Mouse (Mus musculus) testis, postnatal 14 days (tissue): ENCODE data around the gene Lifr.

Experiments
- DNase-seq: peaks from one replicate; pipeline ENCODE4 v3.0.0; 2021; ENCODE audit warnings: low spot score

The Lifr gene

DNA sequence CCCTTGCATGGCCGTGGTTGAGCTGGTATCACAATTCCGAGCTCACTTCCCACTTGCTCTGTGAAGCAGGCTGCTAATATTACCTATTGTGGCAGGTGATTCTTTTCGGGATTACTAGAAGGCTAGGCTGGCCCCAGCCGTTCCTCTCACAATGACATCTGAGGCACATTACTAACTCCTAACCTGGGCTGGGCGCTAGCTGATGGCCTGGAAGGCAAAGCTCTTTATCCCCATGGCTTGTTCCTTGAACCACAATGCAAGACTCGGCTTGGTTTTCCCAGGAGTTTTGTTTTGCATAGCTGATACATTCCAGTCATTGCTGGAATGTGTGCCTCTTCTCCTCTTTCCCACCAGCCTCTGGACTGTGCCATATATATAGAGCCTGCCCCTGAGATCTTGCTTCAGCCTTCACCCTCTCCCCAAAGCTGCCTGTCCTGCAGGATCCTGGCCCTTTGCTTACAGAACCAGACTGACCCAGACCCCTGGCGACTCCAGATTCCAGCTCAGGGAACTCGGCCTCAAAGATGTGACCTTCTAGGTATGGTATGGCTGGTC, at the start of gene Lifr:
Gene Lifr, plus strand, starts transcription at position 404 of the 555 bp plus-strand sequence.
- no peak for DNase-seq

DNA sequence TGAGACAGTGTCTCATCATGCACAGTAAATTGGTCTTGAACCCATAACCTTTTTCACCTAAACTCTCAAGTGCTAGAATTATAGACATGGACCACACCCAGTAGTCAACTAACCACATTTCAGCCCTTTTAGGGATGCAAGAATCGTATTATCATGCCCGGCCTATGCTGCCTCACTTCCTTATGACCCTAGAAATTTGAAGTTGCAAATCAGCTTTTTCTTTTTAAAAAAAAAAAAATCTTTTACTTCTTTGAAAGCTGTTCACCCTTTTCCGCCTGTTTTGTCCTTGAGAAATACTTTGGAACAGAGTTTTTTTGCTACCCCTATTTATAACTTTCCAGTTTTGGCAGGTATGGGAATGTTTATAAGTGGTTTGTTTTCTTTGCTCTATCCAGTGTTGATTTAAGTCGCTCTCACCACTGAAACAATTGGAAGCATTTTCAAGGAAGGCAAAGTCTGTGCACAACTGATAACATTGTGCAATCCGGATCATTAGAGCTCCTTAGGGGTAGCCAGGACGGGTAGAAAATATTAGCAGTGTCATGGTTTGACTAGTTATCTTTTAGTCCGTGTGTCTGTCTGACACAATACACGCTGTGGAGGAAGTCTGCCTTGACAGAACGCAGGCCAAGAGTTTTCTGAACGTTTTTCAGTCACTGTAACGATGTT, 46.2 kb upstream of the Lifr start:
- DNase-seq, result no peak

DNA sequence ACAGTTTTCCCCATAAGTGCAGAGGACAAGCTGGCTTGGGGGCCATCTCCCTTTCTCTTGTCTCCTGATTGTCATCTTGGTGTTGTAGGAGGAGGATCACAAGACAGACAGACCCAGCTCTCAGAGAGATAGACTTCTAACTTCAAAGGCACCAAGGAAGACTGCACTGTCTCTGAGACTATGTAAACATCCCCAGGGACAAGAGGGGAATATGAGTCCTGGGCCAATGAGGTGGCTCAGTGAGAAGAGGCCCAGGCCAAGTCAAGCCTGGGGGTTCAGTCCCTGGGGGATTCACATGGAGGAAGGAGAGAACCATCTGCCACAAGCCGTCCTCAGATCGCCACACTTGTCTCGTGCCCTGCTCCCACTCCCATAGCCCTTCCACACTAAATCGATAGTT, 45.4 kb upstream of the Lifr start:
- DNase-seq, result no peak

DNA sequence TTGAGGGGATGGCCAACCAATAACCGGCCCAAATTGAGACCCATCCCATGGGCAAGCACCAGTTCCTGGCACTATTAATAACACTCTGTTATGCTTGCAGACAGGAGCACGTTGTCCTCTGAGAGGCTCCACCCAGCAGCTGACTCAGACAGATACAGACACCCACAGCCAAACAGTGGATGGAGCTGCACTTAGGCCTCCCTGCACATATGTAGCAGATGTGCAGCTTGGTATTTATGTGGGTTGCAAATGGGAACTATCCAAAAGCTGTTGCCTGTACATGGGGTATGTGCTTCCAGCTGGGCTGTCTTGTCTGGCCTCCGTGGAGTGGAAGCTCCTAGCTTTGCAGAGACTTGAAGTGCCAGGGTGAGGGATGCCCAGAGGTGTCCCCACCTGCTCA, 42.5 kb upstream of the Lifr start:
- DNase-seq, result no peak

DNA sequence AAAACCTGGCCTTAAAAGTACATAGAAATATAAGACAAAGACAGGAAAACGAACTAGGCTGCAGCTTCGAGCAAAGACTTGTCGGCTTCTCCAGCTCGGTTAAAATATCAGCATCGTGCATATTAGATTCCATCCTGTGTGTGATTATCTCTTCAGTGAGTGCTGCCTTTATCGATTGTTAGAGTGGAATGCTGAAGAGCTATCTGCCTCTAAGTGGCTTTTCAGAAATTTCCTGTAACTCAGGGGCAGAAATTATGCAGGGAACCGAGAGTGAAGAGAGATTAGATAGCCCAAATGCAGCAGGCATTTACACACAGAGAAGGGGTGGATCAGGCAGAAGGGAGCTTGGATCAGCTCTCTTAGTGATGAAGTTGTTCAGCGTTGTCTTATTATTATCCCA, 41.5 kb upstream of the Lifr start:
- no peak for DNase-seq

DNA sequence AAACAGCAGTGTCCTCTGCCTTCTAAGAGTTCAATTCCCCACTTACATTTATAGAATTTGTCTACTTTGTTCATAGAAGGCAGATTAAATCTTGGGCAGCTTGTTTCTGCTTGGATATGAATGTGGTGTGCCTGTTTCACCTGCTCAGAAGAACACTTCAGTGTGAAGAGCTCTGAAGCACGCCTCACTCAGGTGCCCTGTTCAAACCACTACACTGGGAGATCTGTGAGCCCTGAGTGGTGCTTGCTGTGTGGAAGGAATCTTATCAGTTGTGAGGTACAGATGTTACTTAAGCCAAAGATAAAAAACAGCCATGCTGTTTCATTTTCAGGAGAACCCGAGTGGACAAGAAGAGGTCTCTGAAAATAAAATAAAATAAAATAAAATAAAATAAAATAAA, 38.7 kb upstream of the Lifr start:
- no peak for DNase-seq

DNA sequence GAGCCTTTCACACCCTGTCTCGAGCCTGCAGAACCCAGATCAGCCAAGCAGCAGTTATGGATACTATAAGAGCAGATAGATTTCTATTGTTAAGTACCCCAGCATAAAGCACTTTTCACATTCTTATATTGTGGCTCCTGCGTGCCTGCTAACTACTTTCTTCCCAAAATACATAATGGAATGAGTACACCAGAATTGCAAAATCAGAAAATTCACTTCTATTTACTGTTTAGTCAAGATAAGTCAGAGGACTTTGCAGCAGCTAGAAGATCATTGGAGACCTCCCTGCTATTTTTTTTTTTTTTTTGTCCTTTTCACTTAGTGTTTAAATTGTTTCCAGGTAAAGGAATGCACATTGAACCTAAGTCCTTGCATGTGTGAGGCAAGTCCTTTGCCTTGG, 38.3 kb upstream of the Lifr start:
- DNase-seq, result no peak

DNA sequence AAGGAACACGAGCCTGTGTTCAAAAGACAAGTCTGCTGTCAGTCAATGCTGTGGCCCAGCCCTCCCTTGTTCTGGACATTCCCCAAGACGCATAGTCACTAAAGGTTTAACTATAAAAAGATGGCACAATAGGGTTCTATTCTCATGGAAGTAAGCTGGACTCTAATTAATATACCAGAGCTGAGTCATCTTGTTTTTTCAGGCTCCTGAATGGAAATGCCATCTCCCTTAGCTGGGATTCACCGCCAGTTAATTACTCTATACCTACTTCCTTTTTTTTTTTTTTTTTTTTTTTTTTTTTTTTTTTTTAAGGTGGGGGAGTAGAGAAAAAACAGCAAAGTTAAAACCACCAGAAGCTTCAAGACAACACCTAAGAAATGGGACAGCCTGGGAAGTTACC, 33.6 kb upstream of the Lifr start:
- DNase-seq, result no peak

DNA sequence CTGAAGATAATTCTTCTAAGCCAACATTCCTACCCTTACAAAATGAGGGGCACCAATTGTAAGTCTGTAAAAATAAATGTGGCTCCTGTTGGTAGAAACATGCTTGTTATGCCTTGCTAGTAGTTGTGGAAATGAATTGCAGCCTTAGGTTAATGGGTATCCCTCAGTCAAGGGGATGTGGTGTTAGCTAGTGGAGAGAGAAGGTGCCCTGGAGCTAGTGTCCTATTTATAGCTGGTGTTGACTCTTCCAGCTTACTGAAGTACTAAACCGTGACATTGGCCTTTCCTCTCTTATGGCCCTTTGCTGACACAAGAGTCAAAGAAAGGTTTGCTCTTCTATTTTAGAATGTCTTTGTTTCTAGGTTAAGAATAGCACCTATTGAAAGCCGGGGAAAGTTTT, 29.9 kb upstream of the Lifr start:
- no peak for DNase-seq

DNA sequence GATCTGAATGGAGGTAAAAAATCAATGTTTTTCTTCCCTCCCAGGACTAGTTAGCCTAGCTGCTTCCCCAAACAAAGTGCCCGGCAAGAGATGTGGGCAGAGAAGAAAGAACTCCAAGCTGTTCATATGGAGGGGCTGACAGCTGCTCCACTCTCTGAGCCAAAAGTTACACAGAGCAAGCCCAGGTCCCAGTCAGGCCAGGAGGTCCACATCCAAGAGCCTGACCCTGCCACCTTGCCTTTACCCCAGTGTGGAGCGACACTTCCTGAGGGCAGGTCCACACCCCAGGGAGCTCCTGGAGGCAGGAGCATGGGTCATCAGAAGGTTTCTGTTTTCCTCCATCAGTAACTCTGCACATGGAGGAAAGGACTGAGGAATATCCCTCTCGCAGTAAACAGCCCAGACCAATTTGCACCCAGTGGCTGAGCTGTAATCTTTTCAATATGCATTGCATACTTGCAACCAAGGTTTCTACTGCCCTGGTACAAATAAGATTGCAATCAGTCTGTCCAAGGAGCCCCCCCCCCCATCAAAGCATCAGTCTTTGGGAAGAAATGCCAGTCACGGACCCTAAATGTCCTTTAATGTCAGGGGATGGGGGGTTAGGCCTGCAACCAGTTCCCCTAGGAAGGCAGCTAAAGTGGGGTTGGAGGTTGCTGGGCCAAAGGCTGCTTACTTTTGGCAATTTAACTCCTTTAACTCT, 28.3 kb upstream of the Lifr start:
- DNase-seq, result no peak

DNA sequence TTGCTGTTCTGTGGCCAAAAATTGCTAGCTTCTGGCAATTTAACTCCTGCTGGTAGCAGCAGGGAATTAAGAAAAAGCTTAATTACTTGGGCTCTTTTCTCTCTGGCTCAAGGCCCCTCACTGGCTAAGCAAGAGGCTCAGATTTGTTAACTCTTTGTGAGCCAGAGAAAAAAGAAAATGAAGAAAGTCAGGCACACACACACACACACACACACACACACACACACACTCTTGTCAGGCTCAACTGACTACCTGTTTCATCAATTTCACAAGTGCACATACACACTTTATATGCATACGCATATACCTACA, 27.8 kb upstream of the Lifr start:
- no peak for DNase-seq

DNA sequence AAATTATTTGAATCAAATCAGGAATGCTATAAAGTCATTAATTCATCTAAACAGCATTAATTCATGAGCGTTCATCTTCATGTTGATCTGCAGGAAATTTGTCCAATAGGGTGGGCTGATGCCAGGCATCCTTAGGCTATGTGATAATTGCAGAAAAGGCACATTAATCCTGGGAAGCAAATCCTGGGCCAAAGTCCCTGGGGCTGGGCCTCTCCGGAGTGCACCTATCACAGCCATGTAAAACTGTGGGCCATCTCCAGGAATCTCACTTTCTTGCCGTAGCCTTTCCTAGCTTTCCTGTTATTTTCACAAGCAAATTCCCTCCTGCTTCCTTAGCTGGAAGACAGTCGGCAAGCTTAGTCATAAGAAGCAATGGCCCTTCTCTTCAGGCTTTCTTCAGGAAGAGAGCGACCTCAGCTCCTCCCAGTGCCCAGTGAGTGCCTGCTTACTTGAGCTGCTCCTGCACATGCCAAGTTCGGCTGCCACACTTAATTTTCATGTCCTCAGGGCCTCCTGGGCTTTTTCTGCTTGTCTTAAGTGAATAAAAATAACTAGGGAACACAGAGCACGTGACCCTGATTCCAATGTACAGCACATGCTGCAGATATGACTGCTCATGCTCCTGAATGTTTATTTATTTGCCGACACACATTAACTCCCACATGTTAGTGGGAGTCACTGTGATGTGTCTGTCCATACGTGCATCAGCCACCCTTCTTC, 26.7 kb upstream of the Lifr start:
- no peak for DNase-seq

DNA sequence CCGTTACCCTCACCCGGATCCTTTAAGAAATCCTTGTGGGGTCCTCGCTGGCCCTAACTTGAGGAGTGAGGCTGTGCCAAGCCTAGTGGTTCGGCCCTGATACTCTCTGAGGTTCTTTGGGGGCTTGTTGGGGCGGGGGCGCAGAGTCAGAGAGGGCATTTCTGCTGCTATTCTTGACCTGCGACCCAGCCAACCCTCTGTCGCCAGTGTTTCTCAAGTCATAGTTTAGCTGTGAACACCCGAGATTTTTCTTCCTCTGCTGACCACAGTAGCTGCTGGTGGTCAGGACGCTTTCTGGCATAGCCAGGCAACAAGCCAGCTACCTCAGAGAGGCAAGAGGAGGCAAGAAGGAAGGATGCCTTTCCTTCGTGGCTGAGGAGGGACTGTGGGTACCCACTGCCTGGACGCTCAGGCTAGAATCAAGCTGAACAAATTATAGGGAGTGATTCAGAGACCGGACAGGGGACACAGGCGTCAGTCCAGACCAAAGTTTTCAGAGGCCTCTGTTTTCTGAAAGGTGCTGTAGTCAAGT, 25.4 kb upstream of the Lifr start:
- no peak for DNase-seq

DNA sequence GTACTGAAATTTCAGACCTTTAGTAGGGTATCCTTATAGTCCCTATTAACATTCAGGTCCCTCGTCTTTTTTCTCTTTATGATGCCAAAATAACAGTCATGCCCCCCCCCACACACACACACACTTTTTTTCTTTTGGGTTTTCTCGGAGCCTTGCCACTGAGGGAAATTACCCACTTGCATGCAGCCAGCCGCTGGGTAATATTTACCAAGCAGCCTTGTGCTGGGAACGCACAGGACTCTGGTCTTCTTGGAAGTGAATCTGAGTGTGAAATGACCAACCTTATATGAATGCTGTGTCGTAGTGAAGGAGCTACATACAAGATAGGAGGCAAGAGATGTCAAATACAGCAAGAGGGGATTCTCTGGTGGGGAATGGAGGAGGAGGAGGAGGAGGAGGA, 24.8 kb upstream of the Lifr start:
- no peak for DNase-seq

DNA sequence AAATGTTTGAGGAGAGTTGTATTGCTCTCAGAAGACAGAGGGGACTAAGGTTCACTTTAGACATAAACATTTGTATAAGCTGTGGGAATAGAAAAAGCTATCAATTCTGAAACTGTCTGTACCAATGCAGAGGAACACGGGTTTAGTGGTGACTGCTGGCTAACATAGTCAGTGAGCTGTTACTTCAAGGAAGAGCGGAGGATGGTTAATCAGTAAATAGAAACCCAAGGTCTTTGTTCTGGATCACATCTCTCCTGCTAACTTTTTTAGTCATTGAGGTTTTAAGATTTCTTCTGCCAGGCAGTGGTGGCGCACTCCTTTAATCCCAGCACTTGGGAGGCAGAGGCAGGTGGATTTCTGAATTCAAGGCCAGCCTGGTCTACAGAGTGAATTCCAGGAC, 23.7 kb upstream of the Lifr start:
- DNase-seq, result no peak

DNA sequence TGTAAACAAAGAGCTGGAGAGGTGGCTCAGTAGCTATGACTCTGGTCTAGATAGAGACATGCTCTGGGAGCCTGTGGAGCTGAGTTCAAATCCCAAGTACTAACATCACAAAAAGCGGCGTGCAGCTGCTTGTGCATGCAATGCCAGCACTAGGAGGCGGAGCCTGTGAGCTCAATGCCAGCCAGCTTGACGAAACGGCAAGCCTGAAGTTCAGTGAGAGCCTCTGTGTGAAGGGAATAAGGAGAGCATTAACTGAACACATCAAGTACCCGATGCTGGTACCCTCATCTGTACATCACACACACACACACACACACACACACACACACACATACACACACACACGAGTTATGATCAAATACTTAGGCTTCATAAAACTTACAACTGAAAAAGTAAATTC, 21.0 kb upstream of the Lifr start:
- no peak for DNase-seq

DNA sequence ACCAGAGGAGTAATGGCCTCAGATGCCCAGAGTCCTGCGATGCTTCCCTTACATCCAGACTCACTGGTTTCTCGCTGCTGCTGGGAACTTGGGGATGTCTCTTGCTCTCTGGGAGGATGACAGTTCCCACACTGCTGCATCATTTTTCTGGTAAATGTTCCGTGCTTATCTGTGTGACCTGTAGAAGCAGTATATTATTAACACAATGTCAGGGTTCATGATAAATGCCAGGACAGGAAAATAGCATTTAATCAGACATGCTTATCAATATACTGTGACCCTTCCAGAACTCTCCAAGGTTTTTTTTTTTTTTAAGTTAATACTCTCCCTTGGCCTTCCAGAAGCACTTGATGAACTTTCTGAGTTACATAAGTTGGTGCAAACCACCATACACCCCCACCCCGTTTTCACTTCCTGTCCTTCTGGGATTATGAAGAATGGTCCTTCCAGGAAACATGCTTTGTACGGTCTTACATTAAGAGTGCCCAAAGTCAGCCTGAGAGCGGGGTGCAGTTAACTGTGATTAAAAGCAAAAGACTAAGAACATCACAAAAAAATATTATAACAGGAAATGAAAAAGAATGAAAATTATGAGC, 20.1 kb upstream of the Lifr start:
- DNase-seq, result no peak

DNA sequence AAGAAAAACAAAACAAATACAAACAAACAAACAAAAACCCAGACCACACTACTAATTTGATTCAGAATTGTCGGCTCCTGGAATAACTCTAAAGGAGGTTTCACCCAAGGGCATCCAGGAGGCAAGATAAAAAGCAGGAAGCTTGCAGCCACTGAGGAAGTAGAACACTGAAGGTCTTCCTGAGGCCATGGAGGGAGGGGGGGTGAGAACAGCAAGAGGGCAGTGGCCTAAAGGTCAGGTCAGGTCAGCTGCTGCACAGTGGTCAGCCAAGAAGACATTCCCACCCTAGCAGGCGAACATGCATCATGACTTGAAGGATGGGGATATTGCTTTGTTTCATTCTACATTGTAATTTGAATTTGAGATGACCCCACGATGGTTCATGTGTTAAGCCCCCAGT, 17.1 kb upstream of the Lifr start:
- DNase-seq, result no peak

DNA sequence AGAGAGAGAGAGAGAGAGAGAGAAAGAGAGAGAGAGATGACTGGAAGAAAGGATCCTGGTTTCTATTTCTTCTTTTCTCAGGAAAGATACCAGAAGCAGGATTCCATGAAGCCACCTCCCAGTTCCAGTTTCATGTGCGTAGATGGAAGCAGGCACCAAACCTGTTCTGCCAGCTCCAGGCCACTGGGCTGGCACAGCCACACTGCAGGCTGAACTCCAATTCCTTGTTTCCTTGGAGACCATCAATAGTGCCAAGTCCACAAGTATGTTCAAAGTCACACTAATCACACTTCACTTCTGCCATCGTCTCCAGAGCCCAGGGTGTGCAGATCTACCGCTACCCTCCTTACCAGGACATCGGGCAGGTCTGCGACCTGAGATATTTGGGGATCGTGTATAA, 15.2 kb upstream of the Lifr start:
- DNase-seq, result no peak

DNA sequence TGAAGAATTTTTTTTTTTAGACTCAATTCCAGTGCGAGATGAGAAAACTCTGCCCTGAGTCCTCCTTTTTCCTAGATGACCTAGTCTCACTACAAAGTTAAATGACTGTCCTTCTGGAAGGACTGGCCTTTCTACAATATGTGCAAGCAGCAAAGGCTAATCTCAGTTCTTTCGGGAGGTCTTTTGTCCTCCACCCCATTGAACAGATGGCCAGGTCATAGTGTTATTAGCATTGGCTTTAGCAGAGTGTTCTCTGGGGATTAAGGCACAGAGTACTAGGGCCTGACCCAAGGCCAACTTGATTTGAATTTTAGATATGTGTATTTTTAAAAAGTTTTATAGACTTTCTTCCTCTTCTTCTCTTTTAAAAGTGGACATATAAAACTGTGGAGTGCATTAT, 12.1 kb upstream of the Lifr start:
- no peak for DNase-seq

DNA sequence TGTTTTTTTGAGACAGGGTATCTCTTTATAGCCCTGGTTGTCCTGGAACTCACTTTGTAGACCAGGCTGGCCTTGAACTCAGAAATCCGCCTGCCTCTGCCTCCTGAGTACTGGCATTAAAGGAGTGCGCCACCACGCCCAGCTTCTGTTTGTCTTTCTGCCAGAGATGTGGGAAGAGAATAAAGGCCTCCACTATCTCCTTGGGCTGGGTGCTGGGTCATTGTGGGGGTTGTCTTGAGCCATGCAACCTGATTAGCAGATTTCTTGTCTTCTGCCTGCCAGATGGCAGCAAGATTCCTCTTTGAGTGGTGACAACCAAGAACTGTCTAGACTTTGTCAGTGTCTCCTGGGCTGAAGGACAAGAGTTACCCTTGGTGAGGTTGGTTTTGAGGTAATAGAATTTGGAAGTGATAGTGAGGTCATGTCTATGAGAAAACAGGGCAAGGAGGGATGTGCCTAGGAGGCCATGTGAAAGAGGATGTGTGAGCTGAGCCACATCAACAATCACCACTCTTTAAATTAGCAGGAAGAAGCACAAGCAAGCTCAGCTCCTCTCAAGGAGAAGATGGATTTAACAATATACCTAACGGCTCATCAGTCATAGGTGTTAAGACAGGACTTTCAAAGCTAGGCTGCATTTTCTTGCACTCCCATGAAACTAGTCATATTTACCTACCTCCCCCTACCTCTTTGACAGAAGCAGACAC, 10.6 kb upstream of the Lifr start:
- no peak for DNase-seq
